Mouse (Mus musculus) frontal cortex, adult 2 months (tissue): Measurements from ENCODE around the gene Cpa2. TPM values are rescaled to one million over a fixed set of nuclear protein-coding genes. Genes with fewer than 3 reads are reported as not detected.

Experiments used
- polyA plus RNA-seq: library from polyadenylated mRNA; depleted of rRNA; stranded (reverse); fragments of >200 nt; gene quantifications from 2 replicates; pipeline ENCODE4 v1.2.3, GENCODE M21; 2012; rRNA removed

Gene Cpa2
- polyA plus RNA-seq, 1 experiment, result 2.7 TPM

Other genes starting within 250 kb of the Cpa2 start
- 78.2 and 80.0 TPM in 2 replicates for gene Ube2h, start 237.0 kb upstream of the Cpa2 start, polyA plus RNA-seq
- 24.4 and 25.4 TPM in 2 replicates for gene Zc3hc1, start 150.6 kb upstream of the Cpa2 start, polyA plus RNA-seq
- 55.5 and 62.7 TPM in 2 replicates for gene Klhdc10, start 139.7 kb upstream of the Cpa2 start, polyA plus RNA-seq
- 25.1 and 28.2 TPM in 2 replicates for gene Tmem209, start 31.8 kb upstream of the Cpa2 start, polyA plus RNA-seq
- gene Ssmem1, start 31.7 kb upstream of the Cpa2 start, polyA plus RNA-seq, result 0.08 TPM in 1 of 2 replicates, not detected in the other
- 0.19 and 0.24 TPM in 2 replicates for gene Cpa4, start 26.8 kb downstream of the Cpa2 start, polyA plus RNA-seq
- 0.04 TPM in 1 of 2 replicates, not detected in the other for gene Cpa5, start 69.4 kb downstream of the Cpa2 start, polyA plus RNA-seq
- 0.13 TPM in 1 of 2 replicates, not detected in the other for gene Cpa1, start 97.6 kb downstream of the Cpa2 start, polyA plus RNA-seq
- gene Cep41, start 152.2 kb downstream of the Cpa2 start, polyA plus RNA-seq, result 6.1 and 7.6 TPM in 2 replicates
- gene Mest, start 182.0 kb downstream of the Cpa2 start, polyA plus RNA-seq, result 53.9 and 57.8 TPM in 2 replicates